In the genomic region with DNA sequence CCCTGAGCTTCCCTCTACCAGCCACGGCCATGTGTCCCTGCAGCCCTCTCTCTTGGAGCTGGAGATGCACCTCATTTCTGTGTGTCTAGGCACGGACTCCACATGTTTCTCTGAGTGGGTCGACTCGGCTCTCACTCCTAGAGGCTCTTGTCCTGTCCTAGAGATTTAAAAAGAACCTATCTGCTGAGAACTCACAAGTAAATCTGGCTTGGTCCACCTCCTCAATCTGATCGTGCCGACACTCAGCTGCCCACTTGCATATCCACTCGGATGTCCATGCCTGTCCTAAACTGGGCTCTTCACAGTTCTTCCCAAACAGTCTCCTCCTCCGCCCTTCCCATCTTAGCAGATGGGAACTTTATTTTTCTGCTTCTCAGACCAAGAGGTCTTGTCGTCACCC, we compare ENCODE assay signal across 17 mouse cellular contexts.
A peak's percentile ranks its signal among the peaks of the same experiment; 100 is the strongest.
DNase-seq lines count a peak whose midpoint lies in the region.
"Had no signal": no experiment of that assay in that cellular context is flagged by ENCODE, and none has a peak within 500 bp of the region (broad histone marks: within the 10 kb centered on the region; RNA-seq: fewer than 3 reads in every experiment).

No protein-coding gene starts in this region.

- peak; percentile 55 for DNase-seq in heart, adult 11 months
- DNase-seq in heart, adult 9 months (ENCODE audit: low spot score in 2 of 2): no peak
- DNase-seq in left cerebral cortex, postnatal 14 days (ENCODE audit: low spot score in 2 of 2): peak; percentile 32 to 48
- no peak for DNase-seq in left cerebral cortex, postnatal 10 days (ENCODE audit: extremely low spot score in 1 of 2, low spot score in 2 of 2)
- DNase-seq in brain, adult 2 months (ENCODE audit: low read depth, low spot score): peak; percentile 82
- peak; percentile 38 to 45 for DNase-seq in left cerebral cortex, postnatal 36 days (ENCODE audit: low spot score in 2 of 2)
- DNase-seq in adrenal gland, postnatal 25 days: no peak
- DNase-seq: adrenal gland, adult 2 months; adrenal gland, postnatal 14 days; cerebellum, adult 18-20 months; cerebellum, adult 9-10 months; cerebellum, postnatal 14 days; gastrocnemius, adult 2 months; gastrocnemius, postnatal 14 days; heart, adult 18-20 months; heart, postnatal 14 days; heart, postnatal 4 days had no signal

- intact Hi-C loops in left cerebral cortex, postnatal 14 days (cut with DNase I): no loop called here
- intact Hi-C loops in left cerebral cortex, postnatal 10 days (cut with DNase I): no loop called here
- intact Hi-C loops in left cerebral cortex, postnatal 36 days (cut with DNase I): loop anchor here (5.0 kb wide), 2 partner anchors 38 to 93 kb away; no protein-coding TSS in a partner anchor

Comparison
In these comparisons a context has a peak if more than half of its experiments do, and no peak if none do; other contexts are left out.
1. DNase-seq: peak in heart, adult 11 months (single experiment), left cerebral cortex, postnatal 14 days (2 of 2), brain, adult 2 months (single experiment) and left cerebral cortex, postnatal 36 days (2 of 2); none in heart, adult 9 months (0 of 2), left cerebral cortex, postnatal 10 days (0 of 2) and adrenal gland, postnatal 25 days (single experiment).